Mouse (Mus musculus) T-helper 1 cell (primary cell): ENCODE measurements around the gene Gm28553.
"Not testable (repeated sequence)": the region's sequence is repeated elsewhere in the genome, so short reads cannot be mapped to it uniquely, and the experiment has no call there.

Experiments used
- in situ Hi-C: fragments of 300-600 bp; cut with MboI, MseI; formaldehyde crosslinking; loops from one replicate; pipeline ENCODE4 v1.15.1; 2025; ENCODE audit warnings: high pct_unique_total_duplicates

The Gm28553 gene

GRCm38 (mm10) chrY:48856197-48856596 is at the start of gene Gm28553:
Gm28553 (plus strand) TSS chrY:48856497.
- in situ Hi-C loops, result not testable (repeated sequence)
